Mouse (Mus musculus) neural tube, embryonic 10.5 days (tissue): ENCODE measurements around the gene Dapl1.
A peak's percentile ranks its signal among the peaks of the same experiment; 100 is the strongest.

Source experiments
- DNase-seq: peaks from one replicate; pipeline ENCODE4 v3.0.0-alpha.2; 2017; ENCODE audit warnings: low spot score; ENCODE audit errors: extremely low spot score

Gene Dapl1

DNA sequence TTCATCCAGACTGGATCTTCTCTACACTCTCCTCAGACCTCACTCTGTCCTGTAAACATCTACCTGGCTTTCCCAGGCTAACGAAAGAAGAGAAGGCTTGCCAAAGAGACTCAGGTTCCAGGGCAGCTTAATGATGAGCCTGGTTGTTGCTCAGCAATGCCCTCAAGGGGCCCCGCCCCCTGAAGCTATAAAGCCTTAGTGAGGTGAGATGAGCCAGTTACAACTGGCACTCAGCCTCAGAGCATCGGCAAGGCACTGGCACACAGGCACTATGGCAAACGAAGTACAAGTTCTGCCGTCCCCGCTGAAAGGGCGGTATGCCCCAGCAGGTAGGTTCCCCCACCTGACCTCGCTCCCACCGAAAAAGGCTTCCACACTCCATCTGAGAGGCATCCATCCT, at the start of gene Dapl1:
Gene Dapl1 (plus strand): TSS at position 216 of the 400 bp plus-strand sequence.
- DNase-seq, result no peak

DNA sequence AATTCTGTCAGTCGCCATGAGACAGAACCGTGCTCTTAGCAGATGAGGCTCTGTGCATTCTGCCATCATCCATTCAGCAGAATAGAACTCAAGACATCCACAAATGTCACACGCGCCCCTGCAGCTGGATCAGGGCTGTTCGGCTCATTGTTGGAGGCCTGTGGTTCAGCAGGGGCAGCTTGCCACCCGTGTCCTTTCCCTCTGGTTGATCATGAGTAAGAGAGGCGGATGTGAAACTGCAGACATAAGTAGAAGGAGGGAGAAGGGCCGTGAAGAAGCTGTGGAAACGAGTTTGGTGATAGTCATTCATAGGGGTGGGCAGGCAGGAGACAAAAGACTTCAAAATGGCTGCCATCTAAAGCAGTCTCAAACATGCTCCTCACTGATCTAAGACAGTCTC, 49.6 kb upstream of the Dapl1 start:
- DNase-seq, result no peak

GRCm38 (mm10) chr2:59437684-59438393, 46.6 kb upstream of the Dapl1 start:
- no peak for DNase-seq

GRCm38 (mm10) chr2:59438479-59438935, 45.9 kb upstream of the Dapl1 start:
- DNase-seq, result peak; percentile 49

DNA sequence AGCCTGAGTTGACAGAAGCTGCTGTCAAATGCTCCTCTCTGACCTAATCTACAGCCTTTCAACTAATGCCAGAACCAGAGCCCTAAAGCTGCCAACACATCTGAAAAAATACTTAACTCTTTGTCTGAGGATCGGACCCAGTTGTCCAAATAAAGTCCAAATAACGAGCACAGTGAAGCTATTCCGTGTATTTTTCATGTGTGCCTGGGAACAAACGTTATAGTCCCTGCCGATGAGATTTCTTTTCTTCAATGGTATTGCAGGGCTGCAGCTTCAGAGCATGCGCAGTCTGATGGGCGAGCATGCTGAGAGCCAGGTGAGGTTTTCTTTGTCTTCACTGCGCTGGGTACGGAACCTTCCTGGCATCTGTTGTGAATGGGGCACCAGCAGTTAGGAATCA, 44.6 kb upstream of the Dapl1 start:
- DNase-seq, result no peak

- DNase-seq, result peak; percentile 45
Observed at GRCm38 (mm10) chr2:59440481-59440880, 44.0 kb upstream of the Dapl1 start.

- DNase-seq, result no peak
Observed at GRCm38 (mm10) chr2:59441681-59442080, 42.8 kb upstream of the Dapl1 start.

- DNase-seq, result no peak
Observed at GRCm38 (mm10) chr2:59446671-59447070, 37.8 kb upstream of the Dapl1 start.

DNA sequence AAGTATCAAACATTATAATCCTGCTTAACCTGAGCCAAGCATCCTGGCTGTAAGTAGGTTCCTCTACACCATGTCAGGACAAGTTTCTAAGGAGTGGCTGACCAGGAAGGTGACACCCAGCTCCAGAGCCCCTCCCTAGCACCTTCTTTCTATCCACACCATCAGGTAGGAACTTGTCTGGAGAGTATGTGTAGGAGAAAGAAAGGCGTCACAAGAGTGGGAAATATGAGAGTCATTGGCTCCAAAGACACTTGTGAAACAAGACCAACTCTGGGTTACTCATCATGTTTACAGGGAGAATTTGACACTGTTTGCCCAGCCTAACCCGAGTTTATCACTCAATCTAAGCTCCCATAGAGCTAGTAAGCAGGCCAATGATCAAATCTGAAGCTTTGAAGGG, 36.7 kb upstream of the Dapl1 start:
- no peak for DNase-seq

DNA sequence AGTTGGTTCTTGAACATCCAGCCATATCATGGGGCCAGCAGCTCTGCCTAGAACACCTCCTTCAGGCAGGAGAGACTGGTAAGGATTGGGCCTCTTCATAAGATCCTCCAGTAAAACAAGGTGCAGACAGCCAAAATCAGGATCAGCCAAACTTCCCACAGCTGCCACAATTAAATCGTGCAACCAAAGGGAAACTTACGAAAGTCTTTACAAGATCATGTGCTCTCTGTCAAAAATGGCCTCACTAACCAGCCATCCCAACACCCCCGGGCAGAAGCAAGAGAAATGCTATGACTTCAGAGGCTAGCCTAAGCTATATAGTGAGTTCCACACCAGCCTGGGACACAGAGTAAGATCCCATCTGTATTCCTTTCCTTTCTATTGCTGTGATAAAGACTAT, 35.9 kb upstream of the Dapl1 start:
- no peak for DNase-seq

- DNase-seq, result no peak
Observed at GRCm38 (mm10) chr2:59448921-59449320, 35.5 kb upstream of the Dapl1 start.

DNA sequence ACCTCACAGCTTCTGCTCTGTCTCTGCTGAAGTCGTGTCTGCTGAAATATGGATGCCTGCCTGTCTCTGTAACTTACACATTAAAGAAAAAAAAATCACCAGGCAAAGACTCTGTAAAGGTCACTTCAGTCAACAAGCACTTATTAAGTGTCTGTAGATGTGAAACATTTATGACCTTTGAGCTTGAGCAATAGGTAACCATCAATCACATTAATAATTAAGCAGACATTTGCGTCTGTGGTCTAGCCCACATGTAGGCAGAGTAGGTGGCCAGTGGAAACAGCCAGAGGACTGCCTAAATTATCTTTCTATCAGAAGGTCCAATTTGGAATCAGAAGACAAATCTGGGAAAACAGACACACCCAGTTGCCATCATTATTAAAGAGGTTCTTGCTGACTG, 32.8 kb upstream of the Dapl1 start:
- no peak for DNase-seq

DNA sequence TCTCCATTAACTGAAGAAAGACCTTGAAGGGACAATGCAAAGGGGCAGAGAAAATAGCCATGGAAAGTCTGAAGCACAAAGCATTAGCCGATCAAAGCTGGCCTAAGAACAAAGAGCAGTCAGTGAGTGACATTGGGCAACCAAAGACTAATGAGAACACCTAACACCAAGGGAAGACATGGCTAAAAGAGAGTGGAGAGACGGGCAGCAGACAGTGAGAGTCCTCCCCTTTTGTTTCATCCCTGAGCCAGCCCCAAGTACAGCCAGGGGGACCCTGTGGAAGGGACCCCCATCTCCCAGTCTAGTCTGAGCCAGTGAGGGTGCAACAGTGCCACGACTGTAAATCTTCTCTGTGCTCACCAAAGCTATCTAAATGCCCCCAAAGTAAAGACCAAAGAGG, 32.4 kb upstream of the Dapl1 start:
- DNase-seq, result no peak

DNA sequence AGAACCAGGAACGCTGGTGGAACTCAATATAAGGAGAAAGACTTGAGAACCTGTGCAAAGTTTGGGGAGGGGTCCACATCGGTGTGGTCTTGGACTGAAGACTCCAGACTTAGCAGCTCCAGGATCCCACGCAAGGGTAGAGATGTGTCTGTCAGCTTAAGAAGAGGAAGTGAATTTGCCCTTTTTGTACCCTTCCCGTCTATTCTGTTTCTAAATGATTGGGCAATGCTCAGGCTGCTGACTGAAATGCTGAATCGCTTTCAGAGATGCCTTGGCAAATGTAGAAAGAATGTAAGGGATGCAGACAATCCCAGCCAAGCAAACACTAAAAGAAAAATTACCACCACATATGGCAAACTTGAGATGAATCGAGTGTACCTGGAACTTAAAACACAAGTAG, 22.4 kb upstream of the Dapl1 start:
- DNase-seq, result no peak

DNA sequence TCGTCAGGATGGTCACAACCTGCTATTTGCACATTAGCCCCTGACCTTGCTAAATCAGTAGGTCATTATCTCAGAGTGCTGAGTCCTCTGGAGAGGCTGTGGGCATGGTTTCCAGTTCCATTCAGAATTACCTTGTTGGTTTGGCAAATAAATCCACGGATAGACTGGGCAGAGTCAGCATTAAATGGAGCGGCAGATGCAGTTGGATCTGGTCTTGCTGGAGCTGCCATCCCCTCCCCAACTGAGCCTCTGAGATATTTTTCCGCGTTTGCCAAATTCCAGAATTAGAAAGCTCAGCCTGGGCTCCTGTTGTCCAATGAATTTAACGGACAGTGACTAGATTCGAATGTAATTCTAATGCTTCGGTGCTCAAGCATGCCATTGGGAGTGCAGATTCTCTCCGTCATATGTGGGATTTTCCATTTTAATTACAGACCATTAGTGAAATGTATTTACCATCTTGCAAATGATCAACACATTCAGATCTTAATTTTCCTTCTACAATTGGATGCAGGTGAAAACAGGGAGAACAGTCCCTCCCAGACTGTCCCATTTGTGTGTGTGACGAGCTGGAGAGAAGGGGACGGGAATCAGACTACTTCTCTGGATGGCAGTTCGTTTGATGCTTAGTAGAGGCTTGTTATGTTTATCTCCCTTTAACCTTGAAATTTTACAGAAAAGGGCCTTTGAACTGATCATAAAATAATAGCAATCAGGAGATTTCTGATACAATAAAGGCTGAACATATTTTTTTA, 20.8 kb upstream of the Dapl1 start:
- DNase-seq, result no peak

DNA sequence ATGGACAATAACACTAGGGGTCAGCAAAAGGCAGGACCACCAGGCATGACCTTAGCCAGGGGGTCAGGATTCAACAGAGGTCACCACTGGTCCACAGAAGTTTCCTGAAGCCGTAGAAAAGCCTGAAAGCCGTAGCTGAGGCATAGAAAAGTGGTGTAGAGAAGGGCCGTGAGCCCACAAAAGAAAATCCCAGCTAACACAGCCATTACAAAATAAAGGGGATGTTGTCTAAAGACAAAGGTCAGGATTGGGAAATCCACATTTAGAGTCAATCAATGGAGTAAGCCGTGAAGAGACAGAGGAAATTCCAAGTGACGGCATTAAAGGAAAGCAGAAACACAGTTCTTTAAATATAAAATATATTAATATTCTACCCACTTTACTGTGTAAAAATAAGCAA, 18.8 kb upstream of the Dapl1 start:
- DNase-seq, result no peak

GRCm38 (mm10) chr2:59466358-59466757, 18.1 kb upstream of the Dapl1 start:
- no peak for DNase-seq

DNA sequence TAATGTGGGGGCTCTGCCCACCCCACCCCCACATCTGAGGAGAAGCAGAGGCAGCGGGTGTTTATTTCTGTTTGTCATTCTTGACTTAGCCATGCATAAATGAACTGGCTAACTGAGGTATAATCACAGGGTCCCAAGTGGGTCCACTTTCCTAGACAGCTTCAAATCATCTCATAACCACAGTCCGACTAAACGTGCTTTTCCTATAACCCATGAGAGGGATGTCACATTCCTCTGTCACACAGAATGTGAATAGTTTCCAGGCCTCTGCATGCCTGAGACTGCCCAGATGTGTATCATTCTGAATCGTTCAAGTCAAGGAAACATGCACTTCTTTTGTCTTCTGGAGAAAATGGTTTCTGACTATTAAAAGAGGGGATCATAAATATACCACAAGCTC, 17.4 kb upstream of the Dapl1 start:
- DNase-seq, result no peak

DNA sequence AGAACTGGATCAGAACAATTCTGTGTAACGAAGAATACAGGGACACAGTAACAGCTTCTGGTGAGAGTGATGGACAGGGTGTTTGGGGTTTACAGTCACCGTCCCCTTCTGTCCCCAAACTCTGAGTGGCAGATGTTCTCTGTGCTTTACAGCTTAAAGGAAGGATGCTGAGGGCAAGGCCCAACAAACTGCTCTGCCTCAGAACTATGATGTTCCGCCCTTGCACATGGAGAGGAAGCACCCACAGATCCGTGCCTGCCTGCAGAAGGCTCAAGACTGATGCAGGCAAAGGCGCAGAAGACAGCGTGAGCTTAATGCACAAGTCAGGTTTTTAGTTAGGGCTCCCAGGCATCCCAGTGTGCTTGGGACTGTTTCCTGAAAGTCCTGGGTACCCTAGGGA, 16.5 kb upstream of the Dapl1 start:
- no peak for DNase-seq

GRCm38 (mm10) chr2:59469590-59470245, 14.7 kb upstream of the Dapl1 start:
- DNase-seq, result no peak

- no peak for DNase-seq
Observed at GRCm38 (mm10) chr2:59470326-59471031, 14.0 kb upstream of the Dapl1 start.
